Mouse (Mus musculus): ENCODE measurements at regions not wholly inside any gene's neighbourhood (a gene's known extent, or its start where the extent isn't known, plus 50 kb on each side); places are given as distances from the start of the nearest gene placed in this dataset.

DNA sequence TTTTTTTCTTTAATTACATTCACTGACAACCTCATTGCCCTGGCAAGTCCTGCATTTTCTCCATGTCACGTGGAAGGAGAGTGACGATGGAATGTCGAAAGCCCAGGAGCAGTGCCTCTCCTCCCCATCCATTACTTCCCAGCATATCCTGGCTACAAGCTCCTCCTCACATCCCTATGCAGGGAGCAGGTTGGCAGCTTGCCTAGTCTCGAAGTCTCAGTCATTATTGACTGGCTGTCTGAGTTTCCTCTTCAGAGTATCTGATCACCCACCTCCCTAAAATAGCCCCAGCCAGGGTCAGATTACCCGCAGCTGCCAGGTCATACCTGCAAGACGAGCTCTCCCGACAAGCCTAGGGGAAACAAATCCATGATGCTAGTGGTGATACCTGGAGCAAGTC lies 83.7 kb upstream of the Galnt15 start:
- no peak for ATAC-seq

DNA sequence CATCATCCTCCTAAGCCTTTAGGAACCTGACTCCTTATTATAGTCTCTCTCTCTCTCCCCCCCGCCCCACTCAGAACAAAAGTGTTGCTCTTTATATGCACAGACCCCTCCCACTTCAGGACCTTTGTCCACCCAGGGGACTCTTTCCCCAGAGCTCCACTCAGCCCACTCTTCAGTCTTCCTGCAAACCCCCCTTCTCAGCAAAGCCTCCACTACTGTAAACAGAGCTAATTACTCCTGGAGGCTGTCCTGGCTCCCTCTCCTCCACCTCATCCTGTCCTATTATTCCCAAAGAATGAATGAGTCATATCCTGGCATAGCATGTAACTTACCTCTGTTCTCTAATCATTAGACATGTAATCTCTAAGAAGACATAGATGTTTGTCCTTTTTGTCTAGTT lies 82.8 kb upstream of the Galnt15 start:
- no peak for ATAC-seq

DNA sequence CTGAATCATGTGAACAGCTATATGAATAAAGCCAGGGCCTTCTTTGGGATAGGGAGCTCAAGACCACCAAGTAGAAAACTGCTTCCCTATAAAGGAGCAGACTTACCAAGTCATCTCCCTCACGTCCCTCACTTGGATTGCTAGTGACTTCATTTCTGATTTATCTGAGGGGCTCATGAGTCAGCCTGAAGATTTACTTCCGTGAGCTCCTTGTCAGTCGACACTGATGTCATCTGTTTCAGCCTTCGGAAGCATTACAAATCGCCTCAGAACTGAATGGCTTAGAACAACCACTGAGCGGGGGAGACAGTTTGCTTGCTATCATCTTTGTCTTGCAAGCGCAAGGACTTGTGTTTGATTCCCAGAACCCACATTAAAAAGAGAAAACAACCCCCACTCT lies 81.5 kb upstream of the Galnt15 start:
- no peak for ATAC-seq

DNA sequence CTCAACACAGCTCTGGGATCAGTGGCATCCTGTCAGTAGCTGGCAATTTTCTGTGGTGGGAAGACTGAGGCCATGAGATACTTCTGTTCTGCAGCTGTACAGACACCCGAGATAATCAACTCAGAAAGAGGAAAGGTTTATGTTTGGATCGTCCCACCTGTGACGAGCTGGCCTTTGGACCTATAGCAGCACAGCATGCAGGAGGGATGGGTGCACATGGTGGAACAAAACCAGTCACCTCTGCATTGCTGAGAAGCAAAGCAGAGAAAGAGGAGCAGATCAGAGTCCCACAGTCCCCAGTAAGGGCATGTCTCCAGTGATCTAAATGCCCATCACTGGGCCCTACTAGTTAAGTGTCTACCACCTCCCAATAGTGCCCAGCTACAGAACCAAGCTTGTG lies 76.9 kb upstream of the Galnt15 start:
- ATAC-seq = no peak

DNA sequence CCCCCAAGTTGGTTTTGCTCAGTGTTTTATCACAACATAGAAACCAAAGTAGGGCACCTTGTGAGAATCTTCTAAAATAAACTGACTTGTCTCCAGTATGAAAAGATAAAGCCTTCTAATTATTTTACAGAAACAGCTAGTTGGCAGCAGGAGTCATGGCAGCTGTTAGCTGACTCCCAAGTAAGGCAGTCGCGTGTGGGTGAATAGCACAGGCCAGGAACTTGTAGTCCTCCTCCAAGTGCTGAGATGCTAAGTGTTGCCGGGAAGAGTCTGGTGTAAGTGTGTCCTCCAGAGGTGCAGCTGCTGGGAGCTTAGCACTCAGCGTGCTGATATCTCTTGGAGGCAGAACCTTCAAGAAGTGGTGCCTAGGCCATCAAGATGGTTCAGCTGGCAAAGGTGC lies 75.0 kb upstream of the Galnt15 start:
- ATAC-seq = no peak

DNA sequence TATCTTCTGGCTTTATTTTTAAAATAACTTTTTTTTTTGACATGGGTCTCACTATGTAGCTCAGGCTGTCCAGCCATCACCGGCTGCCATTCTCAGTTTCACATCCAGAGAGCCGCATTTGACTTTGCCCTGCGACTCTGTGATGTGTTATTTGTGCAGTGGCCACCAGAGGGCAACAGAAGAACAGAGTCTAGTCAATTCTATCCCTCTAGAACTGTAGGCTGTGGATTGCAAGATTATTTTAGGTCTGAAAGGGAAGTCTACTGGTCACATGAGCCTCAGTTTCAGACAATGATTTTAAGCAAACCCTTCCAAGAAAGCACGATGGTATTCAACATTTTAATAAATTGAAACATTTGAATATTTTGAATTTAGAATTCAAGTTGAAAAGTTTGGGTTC lies 73.8 kb upstream of the Galnt15 start:
- peak; percentile 57 for ATAC-seq

DNA sequence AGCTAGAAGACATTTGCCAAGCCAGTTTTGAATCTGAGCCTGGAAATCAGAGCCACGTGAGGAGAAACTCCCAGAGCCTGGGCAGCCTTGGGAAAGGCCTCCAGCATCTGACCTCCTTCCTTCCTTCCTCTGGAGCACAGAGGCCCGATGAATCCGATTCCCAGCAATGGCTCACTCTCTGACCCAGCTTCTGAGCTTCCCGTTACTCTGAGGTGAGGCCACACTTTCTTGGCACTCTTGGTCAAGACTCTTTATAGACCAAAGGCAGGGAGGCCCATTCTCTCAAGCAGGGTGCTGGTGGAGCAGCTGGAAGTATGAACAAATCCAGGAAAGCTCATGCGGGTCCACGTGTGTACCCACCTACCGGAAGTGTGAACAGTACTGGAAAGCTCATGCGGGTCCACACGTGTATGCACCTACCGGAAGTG lies 71.6 kb upstream of the Galnt15 start:
- ATAC-seq = no peak

DNA sequence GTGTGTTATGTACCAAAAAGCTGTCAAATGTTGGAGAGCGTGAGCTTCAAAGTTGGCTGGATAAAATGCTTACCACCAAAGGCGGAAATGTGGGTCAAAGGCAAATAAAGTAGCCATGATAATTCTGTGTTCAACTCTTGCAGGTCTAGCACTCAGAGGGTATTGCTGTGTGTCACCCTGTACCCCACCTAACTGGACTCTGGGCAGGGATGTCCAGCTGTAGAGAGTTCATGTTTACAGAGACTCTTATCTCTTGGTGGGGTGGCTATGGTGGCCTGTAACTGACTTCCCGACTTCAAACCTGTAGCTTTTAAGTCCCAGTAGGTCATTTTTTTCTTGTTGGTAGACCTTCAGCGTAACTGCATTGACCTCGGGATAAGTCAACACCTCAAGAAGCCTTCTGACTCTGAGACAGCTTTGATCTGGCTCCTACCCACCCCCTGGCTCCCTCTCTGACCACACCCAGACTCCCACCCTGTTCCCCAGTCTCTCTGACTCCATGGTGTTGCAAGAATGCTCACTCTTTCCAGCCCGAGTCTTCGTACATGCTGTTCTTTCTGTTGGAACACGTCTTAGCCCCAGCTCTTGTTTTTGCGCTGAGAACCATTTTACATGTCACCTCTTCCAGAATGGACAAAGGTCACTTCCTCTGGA lies 68.5 kb upstream of the Galnt15 start:
- ATAC-seq = no peak

DNA sequence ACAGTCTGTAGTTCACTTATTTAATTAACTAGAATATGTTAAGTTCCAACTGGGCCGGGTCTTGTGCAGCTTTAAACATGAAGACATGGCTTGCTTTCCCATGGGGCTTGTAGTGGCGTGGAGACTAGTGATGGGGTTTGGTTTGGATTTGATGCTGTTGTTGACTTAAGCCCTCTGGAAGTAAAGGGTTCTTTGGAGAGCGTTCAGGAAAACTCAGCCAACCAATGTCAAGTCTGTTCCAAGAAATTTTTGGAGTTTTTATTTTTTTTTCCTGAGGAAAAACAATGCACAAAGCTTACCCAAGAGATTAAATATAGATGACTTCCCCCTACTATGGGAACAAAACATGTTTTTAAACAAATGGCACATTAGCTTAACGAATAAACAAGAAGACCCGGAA lies 67.3 kb upstream of the Galnt15 start:
- no peak for ATAC-seq

DNA sequence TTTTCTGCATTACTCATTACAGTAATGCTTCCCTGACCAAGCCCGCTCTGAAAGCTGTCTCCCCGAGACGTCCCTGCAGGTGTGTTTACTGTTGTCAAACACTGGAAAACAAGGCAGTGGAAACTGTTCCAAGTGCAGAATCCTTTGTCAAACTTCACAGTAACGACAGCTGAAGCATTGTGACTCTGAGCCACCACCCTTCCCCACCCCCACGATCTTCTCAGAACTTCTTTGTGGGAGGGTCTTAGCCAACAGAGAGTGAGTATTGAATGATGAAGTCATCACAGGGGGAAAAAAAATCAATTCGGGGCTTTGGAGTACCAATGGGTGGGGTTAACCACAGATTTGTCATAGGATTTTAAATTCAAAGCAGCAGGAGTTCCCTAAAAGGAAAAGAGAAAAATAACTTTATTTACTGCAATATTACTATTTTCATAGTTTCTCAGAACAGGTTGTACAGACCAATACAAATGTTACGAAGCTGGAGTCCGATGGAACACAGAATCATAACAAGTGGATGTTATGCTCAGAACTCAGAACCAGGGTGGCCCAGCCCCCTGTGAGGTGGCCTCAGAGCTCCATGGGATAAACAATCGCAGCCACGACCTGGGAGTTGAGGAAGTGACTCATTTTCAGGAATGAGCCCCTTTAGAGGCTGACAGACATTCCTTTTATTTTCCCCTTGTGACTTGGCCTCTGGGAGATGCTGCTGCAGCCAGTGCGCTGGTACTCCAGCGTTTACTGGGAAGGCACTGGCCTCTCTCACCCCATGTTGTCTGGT lies 65.5 kb upstream of the Galnt15 start:
- no peak for ATAC-seq

DNA sequence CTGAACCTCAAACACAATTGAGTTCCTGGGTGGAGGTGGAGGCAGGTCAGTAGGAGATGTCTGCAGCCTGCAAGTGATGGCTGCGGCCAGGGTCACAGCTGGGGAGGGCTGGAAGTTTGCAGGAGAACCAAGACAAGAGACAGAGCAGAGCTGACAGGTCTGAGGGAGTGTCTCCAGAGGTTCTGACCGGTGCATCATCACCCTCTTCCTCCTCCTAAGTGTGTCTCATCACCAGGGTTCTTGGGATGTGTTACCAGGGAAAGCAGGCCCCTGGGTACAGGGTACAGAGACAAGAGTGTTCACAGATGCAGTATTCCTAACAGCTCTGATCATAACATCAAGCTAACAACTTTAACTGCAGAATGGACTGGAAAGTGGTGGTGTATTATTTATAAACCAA lies 64.7 kb upstream of the Galnt15 start:
- ATAC-seq = no peak

DNA sequence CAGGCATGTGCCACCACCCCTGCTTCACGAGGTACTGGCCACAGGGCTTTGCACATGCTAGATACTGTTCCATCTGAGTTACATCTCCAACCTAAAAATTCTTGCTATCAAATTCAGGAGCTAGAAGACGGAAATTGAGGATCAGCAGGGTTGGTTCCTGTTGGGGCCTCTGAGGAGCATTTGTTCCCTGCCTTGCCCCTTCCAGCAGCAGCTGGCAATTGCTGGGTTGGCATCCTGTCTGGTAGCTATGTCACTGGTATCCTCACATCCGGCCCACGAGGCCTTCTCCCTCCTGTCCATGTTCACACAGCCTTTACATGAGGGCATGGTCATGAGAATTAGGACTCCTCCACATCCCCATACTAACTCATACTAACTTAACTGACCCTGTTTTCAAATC lies 64.0 kb upstream of the Galnt15 start:
- no peak for ATAC-seq

DNA sequence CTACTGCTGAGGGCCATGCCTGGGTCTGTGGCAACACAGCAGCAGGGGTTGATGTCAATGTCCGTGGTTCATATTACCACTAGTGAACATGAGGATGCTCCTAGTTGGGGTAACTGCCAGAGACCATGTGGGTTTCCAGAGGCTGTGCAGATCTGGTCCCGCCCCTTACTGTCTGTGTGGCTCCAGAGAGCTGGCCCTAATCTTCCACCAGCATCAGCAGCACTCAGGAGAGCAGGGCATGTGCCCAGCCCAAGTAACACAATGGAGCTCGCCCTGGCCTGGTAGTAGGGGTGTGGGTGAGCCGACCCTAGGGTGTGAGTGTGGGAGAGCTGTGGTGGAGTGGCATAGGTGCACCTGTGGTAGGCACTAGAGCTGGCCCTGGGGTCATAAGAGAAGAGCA lies 59.3 kb upstream of the Galnt15 start:
- ATAC-seq = no peak

DNA sequence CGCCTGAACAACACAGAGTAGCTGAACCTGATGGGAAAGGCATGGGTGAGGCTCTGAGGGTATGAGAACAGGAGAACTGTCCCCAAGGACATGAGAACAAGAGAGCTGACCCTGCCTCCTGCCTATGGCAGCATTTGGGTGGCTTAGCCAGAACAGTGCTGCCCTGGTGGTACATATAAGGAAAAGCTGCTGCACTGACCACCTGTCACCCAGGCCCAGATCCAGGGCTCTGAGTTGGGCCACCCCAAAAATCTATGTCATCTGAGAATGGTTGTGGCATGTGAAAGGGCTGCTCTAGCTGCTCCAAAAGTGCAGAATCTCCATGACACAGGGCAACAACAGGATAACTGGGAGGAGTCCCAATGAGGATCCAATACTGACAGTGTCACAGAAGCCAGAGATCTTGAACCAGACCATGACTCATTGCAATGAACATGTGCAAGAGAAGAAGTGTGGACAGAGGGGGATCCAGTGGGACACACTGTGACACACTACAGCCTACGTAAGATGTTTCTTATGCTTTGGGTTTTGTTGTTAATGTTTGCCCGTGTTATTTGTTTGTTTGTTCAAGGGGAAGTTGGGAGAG lies 58.5 kb upstream of the Galnt15 start:
- no peak for ATAC-seq

DNA sequence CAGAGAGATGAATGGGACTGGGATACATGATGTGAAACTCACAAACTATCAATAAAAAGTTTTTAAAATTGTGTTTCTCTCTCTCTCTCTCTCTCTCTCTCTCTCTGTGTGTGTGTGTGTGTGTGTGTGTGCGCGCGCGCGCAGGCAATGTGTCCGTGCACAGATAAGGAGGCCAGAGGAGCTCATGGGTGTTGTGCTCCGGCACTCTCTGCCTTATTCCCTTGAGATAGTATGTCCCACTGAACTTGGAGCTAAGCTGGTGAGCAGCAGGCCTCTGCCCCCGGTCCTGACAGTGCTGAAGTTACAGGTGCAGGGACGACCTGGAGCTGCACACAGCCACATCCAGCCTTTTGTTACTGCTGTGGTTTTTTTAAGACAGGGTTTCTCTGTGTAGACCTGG lies 57.9 kb upstream of the Galnt15 start:
- no peak for ATAC-seq

DNA sequence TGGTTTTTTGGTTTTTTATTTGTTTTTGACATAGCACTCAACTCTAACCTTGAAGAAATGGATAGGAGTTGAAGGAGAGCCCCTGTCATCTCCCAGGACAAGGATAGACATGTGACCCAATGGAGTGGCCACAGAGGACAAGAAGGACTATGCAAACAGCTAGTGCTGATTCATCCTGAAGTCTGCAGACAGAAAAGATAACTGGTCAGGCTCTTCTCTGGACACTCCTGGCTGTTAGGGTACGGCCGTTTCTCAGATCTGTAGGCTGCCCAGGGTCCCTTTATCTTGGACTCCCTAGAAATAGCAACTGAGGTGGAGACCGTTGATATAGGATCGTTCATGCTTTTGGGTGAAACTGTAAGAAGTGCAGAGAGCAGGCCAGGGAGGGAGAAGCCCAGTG lies 55.1 kb upstream of the Galnt15 start:
- ATAC-seq = no peak

DNA sequence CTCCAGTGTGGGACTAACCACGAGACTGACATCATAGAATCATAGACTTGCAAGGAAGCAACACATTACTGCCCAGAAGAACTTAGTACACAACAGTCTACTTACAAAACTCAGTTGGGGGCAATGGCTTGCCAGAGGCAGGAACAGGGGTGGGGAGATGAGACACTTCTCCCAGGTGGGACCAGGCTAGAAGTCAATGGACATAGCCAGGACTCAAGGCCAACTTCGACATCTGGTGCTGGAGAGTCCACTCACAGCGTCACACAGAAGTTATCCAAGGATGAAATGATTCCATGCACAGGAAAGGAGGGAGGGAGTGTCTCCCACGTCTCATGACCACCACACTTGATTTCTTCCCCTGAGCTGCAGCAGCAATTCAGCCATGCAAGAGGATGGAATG lies 50.6 kb upstream of the Galnt15 start:
- ATAC-seq = no peak

DNA sequence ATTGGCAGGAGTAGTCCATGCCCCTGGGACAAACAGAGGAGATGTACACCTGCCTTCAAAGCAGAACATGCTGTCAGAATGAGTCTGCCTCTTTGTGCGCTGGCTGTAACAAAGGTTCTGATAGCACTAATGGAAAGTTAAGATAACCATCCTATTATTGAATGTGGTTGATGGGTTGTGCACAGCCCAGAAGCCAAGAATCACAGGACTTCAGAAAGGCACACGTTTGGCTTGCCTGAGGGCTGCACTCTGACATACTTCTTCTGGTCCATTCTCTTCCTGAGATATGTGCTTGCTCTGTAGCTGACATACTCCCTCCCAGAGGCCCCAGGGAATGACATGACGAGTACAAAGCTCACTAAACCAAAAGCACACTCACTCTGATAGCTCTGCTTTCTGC lies 50.1 kb upstream of the Galnt15 start:
- ATAC-seq = no peak
